Mouse (Mus musculus) gonadal fat pad, adult 2 months (tissue): Measurements from ENCODE around the gene Pank4. TPM values are rescaled to one million over a fixed set of nuclear protein-coding genes. Genes with fewer than 3 reads are reported as not detected.

Experiments used
- DNase-seq: peaks from one replicate; pipeline ENCODE4 v3.0.0-alpha.2; 2012; ENCODE audit warnings: low read depth
- polyA plus RNA-seq: library from polyadenylated mRNA; depleted of rRNA; stranded (reverse); fragments of >200 nt; gene quantifications from 2 replicates; pipeline ENCODE4 v1.2.3, GENCODE M21; 2012

Pank4 gene
- polyA plus RNA-seq, 1 experiment: 36.1 TPM

GRCm38 (mm10) chr4:154967173-154967572 is 3.2 kb downstream of the Pank4 start:
- no peak for DNase-seq

DNA sequence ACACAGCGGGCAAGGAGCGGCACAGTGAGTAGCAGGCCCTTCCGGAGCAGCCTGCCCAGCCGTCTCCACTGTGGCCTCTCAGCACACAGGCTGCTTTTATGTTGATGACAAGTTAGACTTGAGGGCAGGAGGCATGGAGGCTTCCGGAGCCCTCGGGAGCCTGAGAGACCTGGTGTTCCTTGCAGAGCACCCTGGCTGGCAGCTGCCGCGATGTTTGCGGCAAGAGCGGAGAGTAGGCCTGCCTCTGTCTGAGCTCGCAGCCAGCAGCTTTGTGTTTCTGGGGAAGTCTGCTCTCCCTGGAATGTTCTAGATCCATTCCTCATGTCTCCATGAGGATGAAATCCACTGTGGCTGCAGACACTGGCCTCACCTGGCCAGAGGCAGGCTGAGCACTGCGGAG is 8.6 kb downstream of the Pank4 start:
- no peak for DNase-seq

DNA sequence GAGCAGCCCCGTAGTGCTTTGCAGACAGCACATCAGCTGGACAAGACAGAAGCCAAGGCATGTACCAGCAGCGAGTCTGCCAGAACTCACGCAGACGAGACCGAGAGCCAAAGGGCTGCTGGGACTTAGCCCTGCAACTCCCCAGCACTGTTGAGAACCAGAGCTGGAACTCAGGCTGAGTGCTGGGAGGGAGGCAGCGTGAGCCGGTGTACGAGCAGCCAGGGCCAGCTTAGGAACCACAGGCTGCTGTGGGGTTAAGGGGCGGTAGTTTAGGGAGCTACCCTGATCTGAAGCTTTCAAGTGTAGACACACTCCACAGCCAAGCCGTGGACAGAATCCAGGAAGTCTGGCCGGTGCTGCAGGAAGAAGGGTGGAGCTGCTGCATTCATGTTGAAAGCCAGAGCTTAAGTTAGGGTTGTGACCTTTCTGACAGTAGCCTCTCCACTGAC is 10.3 kb downstream of the Pank4 start:
- no peak for DNase-seq

- DNase-seq: no peak
Observed at GRCm38 (mm10) chr4:154980110-154980509, 16.2 kb downstream of the Pank4 start.

DNA sequence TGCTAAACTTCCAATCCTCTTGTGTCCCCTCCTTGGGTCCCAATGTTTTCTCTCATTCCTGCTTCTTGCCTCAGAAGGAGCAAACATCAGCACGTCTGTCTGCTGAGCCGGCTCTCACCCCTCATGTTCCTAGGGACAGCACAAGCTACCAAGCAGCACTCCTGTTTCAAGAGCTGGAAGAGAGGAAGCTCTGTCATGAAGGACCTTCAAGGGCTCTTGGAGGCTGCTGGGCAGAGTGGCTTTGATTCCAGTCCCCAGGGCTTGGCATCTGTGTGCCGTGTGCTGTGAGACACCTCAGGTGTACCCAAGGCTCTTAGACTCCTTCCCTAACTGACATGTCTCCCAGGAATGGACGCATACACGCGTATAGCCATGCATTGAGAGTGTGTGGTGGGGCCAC is 17.2 kb downstream of the Pank4 start:
- no peak for DNase-seq

GRCm38 (mm10) chr4:154981530-154981929 is 17.6 kb downstream of the Pank4 start:
- DNase-seq: no peak

- no peak for DNase-seq
Observed at GRCm38 (mm10) chr4:154982247-154983120, 18.6 kb downstream of the Pank4 start.

DNA sequence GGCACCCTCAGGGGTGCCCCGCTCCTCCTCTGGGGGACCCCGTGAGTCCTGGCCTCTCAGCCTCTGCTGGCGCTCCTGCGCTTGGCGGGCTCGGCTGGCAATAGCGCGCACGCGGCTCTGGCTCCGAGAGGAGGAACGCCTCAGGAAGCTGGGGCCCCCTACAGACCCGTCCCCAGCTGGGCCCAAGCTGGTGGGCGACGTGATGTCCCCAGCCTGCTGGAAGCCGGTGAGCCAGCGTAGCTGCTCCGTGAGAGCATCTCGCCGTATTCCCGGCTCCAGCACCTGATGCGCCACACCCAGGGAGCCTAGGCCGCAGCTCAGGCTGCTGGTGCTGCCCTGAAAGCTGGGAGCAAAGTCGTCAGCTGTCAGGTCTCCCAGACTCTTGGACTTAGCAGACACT is 19.8 kb downstream of the Pank4 start:
- DNase-seq: no peak

- no peak for DNase-seq
Observed at GRCm38 (mm10) chr4:154985151-154985777, 21.3 kb downstream of the Pank4 start.

- DNase-seq: no peak
Observed at GRCm38 (mm10) chr4:154986096-154986495, 22.2 kb downstream of the Pank4 start.

DNA sequence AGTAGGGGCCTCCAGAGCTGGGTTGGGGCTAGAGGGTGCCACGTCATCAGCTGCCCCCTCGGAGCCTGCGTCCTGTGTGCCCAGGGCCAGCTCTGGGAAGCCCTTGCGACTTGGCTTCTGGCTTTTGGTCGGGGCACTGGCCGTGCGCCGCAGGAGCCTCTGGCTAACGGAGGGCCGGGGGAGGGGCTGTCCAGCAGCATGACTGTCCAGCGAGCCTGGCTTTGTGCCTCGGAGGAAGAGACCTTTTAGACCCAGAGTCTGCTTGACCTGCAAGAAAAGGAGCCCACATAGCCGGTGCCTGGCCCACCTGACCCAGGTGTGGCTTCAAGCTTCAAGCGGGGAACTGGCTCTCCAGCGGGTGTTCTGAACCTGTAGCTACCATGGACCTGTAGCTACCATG is 22.8 kb downstream of the Pank4 start:
- no peak for DNase-seq

- DNase-seq: no peak
Observed at GRCm38 (mm10) chr4:154994876-154995275, 31.0 kb downstream of the Pank4 start.

DNA sequence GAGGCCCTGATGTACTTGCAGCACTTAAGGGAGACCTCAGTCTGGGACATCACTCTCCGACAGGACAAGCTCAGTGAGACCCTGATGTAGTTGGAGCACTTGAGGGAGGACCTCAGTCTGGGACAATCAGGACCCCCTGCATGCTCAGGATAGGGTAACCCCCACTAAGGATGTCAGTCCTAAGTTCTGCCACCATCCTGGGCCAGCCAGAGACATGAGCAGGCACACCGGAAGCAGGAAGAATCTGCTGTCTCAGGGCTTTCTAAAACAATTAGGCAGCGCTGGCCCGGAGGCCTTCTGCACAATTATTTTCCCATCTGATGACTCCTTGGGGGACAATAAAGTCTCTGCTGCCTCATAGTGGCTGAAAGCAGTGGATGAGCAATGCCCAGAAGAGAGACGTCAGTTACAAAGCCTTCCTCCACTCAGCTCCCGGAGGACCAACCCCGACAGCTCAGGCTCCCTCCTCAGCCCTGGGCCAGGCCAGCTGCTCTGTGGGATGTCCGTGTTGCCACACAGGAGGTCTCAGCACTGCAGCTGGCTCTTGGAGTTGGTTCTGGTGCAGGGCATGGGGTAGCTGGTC is 32.7 kb downstream of the Pank4 start:
- DNase-seq: no peak

GRCm38 (mm10) chr4:154999379-154999778 is 35.5 kb downstream of the Pank4 start:
- DNase-seq: no peak

GRCm38 (mm10) chr4:155005278-155005677 is 41.4 kb downstream of the Pank4 start:
- no peak for DNase-seq

DNA sequence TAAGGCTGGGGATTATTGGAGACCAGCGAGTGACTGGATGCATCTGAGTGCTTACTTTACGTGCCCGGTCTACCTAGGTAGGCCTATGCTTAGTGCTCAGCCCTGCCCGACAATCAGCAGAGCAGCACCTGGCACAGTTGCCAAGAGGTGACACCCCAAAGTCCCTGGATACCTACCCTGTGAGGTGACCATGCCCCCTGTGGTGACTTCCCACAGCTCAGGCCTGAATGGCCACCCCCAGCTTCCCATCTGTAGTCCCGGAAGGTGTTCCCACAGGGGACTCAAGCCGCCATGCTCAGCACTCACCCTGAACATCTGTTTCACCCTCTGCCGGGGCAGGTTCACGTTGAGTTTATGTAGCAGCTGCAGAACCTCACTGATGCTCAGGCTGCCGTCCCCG is 42.4 kb downstream of the Pank4 start:
- no peak for DNase-seq

- DNase-seq: no peak
Observed at GRCm38 (mm10) chr4:155007641-155008040, 43.7 kb downstream of the Pank4 start.

- DNase-seq: no peak
Observed at GRCm38 (mm10) chr4:155008075-155008474, 44.2 kb downstream of the Pank4 start.

DNA sequence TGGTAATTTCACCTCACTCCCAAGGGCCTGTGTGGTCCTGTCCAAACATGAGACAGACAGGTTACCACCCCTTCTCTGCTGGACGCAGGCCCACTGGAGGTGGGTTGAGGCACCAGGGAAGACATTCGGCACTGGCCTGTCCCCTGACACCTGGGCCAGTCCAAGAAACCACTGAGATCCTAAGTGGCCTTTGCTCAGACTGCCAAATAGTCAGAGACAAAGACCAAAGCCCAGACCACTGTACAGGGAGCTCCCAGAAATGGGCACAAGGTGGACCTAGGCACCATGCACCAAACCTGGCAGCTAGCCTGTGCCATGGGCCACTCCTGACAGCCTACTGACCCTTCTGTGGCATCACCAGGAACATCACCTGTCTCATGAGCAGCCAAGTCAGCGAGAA is 45.3 kb downstream of the Pank4 start:
- no peak for DNase-seq

- DNase-seq: no peak
Observed at GRCm38 (mm10) chr4:155010870-155011269, 46.9 kb downstream of the Pank4 start.

- DNase-seq: no peak
Observed at GRCm38 (mm10) chr4:155011312-155012025, 47.5 kb downstream of the Pank4 start.

GRCm38 (mm10) chr4:155012115-155012514 is 48.2 kb downstream of the Pank4 start:
- no peak for DNase-seq
